Comparison of ENCODE assay signal across 18 mouse cellular contexts in the genomic region with DNA sequence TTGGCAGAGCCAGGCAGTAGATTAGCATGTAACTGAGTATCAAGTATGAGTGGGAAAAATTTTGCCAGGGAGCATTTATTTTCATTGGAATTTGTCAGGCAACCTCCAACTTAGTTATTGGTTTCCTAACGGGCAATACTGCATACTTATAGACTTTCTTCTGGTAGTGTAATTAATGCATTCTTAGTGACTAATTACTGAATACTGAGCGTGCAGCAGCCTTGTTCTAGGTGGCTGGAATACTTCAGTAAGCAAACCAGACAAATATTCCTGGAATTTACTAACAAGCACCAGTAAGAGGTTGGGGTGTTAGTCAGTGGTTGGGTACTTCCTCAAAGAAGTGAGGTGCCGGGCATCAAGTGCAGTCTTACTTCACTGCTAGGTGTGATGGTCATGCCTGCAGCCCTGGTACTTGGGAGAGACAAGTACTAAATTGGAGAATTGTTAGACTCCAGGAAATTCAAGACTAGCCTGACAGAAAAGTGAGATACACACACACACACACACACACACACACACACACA. TPM values are rescaled to one million over a fixed set of nuclear protein-coding genes. Genes with fewer than 3 reads are reported as not detected.
"Had no signal": no experiment of that assay in that cellular context is flagged by ENCODE, and none has a peak within 500 bp of the region (broad histone marks: within the 10 kb centered on the region; RNA-seq: fewer than 3 reads in every experiment).

No protein-coding gene starts in this region.

- H3K27ac ChIP-seq: kidney, embryonic 15.5 days; left cerebral cortex, adult 2 months; liver, embryonic 13.5 days; macrophage; midbrain, embryonic 12.5 days; midbrain, embryonic 15.5 days; neural tube, embryonic 12.5 days; neural tube, embryonic 15.5 days; stomach, embryonic 15.5 days had no signal

- DNase-seq: kidney, postnatal 25 days; layer of hippocampus, postnatal 36 days; liver, embryonic 13.5 days; retina, postnatal 1 day; right cerebral cortex, postnatal 25 days; spleen, adult 18-20 months; thymus, postnatal 25 days had no signal

- H3K4me2 ChIP-seq: kidney, embryonic 15.5 days; liver, embryonic 13.5 days; midbrain, embryonic 12.5 days; midbrain, embryonic 15.5 days; neural tube, embryonic 12.5 days; neural tube, embryonic 15.5 days; stomach, embryonic 15.5 days had no signal

- H3K27me3 ChIP-seq: kidney, embryonic 15.5 days; liver, embryonic 13.5 days; midbrain, embryonic 12.5 days; midbrain, embryonic 15.5 days; neural tube, embryonic 12.5 days; neural tube, embryonic 15.5 days; stomach, embryonic 15.5 days had no signal

- H3K9ac ChIP-seq: kidney, embryonic 15.5 days; liver, embryonic 13.5 days; midbrain, embryonic 12.5 days; midbrain, embryonic 15.5 days; neural tube, embryonic 12.5 days; neural tube, embryonic 15.5 days; stomach, embryonic 15.5 days had no signal

- H3K9me3 ChIP-seq: kidney, embryonic 15.5 days; liver, embryonic 13.5 days; midbrain, embryonic 12.5 days; midbrain, embryonic 15.5 days; neural tube, embryonic 12.5 days; neural tube, embryonic 15.5 days; stomach, embryonic 15.5 days had no signal

- H3K4me1 ChIP-seq: kidney, embryonic 15.5 days; liver, embryonic 13.5 days; midbrain, embryonic 12.5 days; midbrain, embryonic 15.5 days; neural tube, embryonic 12.5 days; neural tube, embryonic 15.5 days; stomach, embryonic 15.5 days had no signal

- H3K4me3 ChIP-seq: kidney, embryonic 15.5 days; left cerebral cortex, adult 2 months; liver, embryonic 13.5 days; midbrain, embryonic 12.5 days; midbrain, embryonic 15.5 days; neural tube, embryonic 12.5 days; neural tube, embryonic 15.5 days; stomach, embryonic 15.5 days had no signal

- H3K36me3 ChIP-seq: liver, embryonic 13.5 days; stomach, embryonic 15.5 days had no signal

- ATAC-seq: intestine, postnatal 0 days; midbrain, embryonic 15.5 days had no signal

RNA-seq across cellular contexts. Expression of a gene that starts 55.8 kb away (rescaled TPM):
- total RNA-seq: layer of hippocampus, postnatal 36 days; left cerebral cortex, adult 2 months; liver, adult 2 months had no signal
- polyA plus RNA-seq: liver, adult 2 months; liver, embryonic 13.5 days; liver, embryonic 16.5 days had no signal
